Mouse (Mus musculus) adipocyte (in vitro differentiated cells): ENCODE data around the gene Mum1.
"Not testable (repeated sequence)": the region's sequence is repeated elsewhere in the genome, so short reads cannot be mapped to it uniquely, and the experiment has no call there.

Experiments
- DNase-seq: peaks from one replicate; pipeline ENCODE4 v3.0.0-alpha.2; 2016; ENCODE audit warnings: low spot score

The Mum1 gene

GRCm38 (mm10) chr10:80208248-80208647, 18.0 kb upstream of the Mum1 start:
- DNase-seq: no peak

- no peak for DNase-seq
Measured at GRCm38 (mm10) chr10:80208841-80209371, 17.3 kb upstream of the Mum1 start.

- DNase-seq: not testable (repeated sequence)
Measured at GRCm38 (mm10) chr10:80211547-80212103, 14.6 kb upstream of the Mum1 start.

GRCm38 (mm10) chr10:80215048-80215772, 11.0 kb upstream of the Mum1 start:
- no peak for DNase-seq

- DNase-seq: no peak
Measured at GRCm38 (mm10) chr10:80220676-80221075, 5.6 kb upstream of the Mum1 start.

GRCm38 (mm10) chr10:80223137-80223536, 3.1 kb upstream of the Mum1 start:
- DNase-seq: not testable (repeated sequence)

GRCm38 (mm10) chr10:80226071-80226415, 191 bp upstream of the Mum1 start:
- no peak for DNase-seq

GRCm38 (mm10) chr10:80227166-80227539, 919 bp downstream of the Mum1 start:
- peak; percentile 19 for DNase-seq

- peak; percentile 92 for DNase-seq
Measured at GRCm38 (mm10) chr10:80227877-80228775, 1.9 kb downstream of the Mum1 start.

- peak; percentile 55 for DNase-seq
Measured at GRCm38 (mm10) chr10:80236145-80236825, 10.1 kb downstream of the Mum1 start.

GRCm38 (mm10) chr10:80237020-80237419, 10.8 kb downstream of the Mum1 start:
- no peak for DNase-seq

- no peak for DNase-seq
Measured at GRCm38 (mm10) chr10:80238306-80238705, 12.1 kb downstream of the Mum1 start.

- DNase-seq: no peak
Measured at GRCm38 (mm10) chr10:80239791-80240190, 13.6 kb downstream of the Mum1 start.

GRCm38 (mm10) chr10:80242088-80242487, 15.9 kb downstream of the Mum1 start:
- no peak for DNase-seq

GRCm38 (mm10) chr10:80242607-80243006, 16.4 kb downstream of the Mum1 start:
- no peak for DNase-seq

- DNase-seq: peak; percentile 80
Measured at GRCm38 (mm10) chr10:80244791-80245399, 18.7 kb downstream of the Mum1 start.

GRCm38 (mm10) chr10:80245600-80245999, 19.4 kb downstream of the Mum1 start:
- peak; percentile 87 for DNase-seq

- peak; percentile 70 for DNase-seq
Measured at GRCm38 (mm10) chr10:80247849-80248248, 21.6 kb downstream of the Mum1 start.

- DNase-seq: not testable (repeated sequence)
Measured at GRCm38 (mm10) chr10:80248437-80248836, 22.2 kb downstream of the Mum1 start.

- peak; percentile 96 for DNase-seq
Measured at GRCm38 (mm10) chr10:80248971-80249640, 22.9 kb downstream of the Mum1 start, which contains the start of gene Ndufs7. Gene Ndufs7 (plus strand): TSS chr10:80249121.

- DNase-seq: no peak
Measured at GRCm38 (mm10) chr10:80250059-80250458, 23.8 kb downstream of the Mum1 start.
